Mouse (Mus musculus): Measurements from ENCODE around the gene Pdzd2.

Pdzd2 gene

GRCm38 (mm10) chr15:12490969-12491368 is 248.8 kb downstream of the Pdzd2 start:
- in situ Hi-C loops (cut with MboI, MseI), result no loop called here

GRCm38 (mm10) chr15:12490527-12490926 is 249.2 kb downstream of the Pdzd2 start:
- in situ Hi-C loops (cut with MboI, MseI), result no loop called here

GRCm38 (mm10) chr15:12488316-12488715 is 251.4 kb downstream of the Pdzd2 start:
- in situ Hi-C loops (cut with MboI, MseI), result no loop called here

GRCm38 (mm10) chr15:12481261-12481660 is 258.5 kb downstream of the Pdzd2 start:
- in situ Hi-C loops (cut with MboI, MseI), result no loop called here

- in situ Hi-C loops (cut with MboI, MseI), result no loop called here
These were observed 259.4 kb downstream of the Pdzd2 start for GRCm38 (mm10) chr15:12480369-12480768.

- in situ Hi-C loops (cut with MboI, MseI), result no loop called here
These were observed 260.4 kb downstream of the Pdzd2 start for GRCm38 (mm10) chr15:12479326-12479725.

- in situ Hi-C loops (cut with MboI, MseI), result no loop called here
These were observed 266.1 kb downstream of the Pdzd2 start for GRCm38 (mm10) chr15:12473596-12473995.

- in situ Hi-C loops (cut with MboI, MseI), result no loop called here
These were observed 267.1 kb downstream of the Pdzd2 start for GRCm38 (mm10) chr15:12472646-12473045.

GRCm38 (mm10) chr15:12470900-12471838 is 268.6 kb downstream of the Pdzd2 start:
- in situ Hi-C loops (cut with MboI, MseI), result no loop called here

GRCm38 (mm10) chr15:12468625-12469024 is 271.1 kb downstream of the Pdzd2 start:
- in situ Hi-C loops (cut with MboI, MseI), result no loop called here

GRCm38 (mm10) chr15:12465748-12466147 is 274.0 kb downstream of the Pdzd2 start:
- in situ Hi-C loops (cut with MboI, MseI), result no loop called here

- in situ Hi-C loops (cut with MboI, MseI), result no loop called here
These were observed 282.9 kb downstream of the Pdzd2 start for GRCm38 (mm10) chr15:12456808-12457207.

- in situ Hi-C loops (cut with MboI, MseI), result no loop called here
These were observed 286.4 kb downstream of the Pdzd2 start for GRCm38 (mm10) chr15:12453343-12453742.

- in situ Hi-C loops (cut with MboI, MseI), result no loop called here
These were observed 287.4 kb downstream of the Pdzd2 start for GRCm38 (mm10) chr15:12452141-12452995.

- in situ Hi-C loops (cut with MboI, MseI), result no loop called here
These were observed 288.3 kb downstream of the Pdzd2 start for GRCm38 (mm10) chr15:12451448-12451847.

GRCm38 (mm10) chr15:12450790-12451189 is 288.9 kb downstream of the Pdzd2 start:
- in situ Hi-C loops (cut with MboI, MseI), result no loop called here

- in situ Hi-C loops (cut with MboI, MseI), result no loop called here
These were observed 290.4 kb downstream of the Pdzd2 start for GRCm38 (mm10) chr15:12449321-12449720.

GRCm38 (mm10) chr15:12447021-12447434 is 292.7 kb downstream of the Pdzd2 start:
- in situ Hi-C loops (cut with MboI, MseI), result no loop called here

GRCm38 (mm10) chr15:12444551-12444950 is 295.2 kb downstream of the Pdzd2 start:
- in situ Hi-C loops (cut with MboI, MseI), result no loop called here

- in situ Hi-C loops (cut with MboI, MseI), result no loop called here
These were observed 300.4 kb downstream of the Pdzd2 start for GRCm38 (mm10) chr15:12439351-12439751.

GRCm38 (mm10) chr15:12438691-12439090 is 301.0 kb downstream of the Pdzd2 start:
- in situ Hi-C loops (cut with MboI, MseI), result no loop called here

- in situ Hi-C loops (cut with MboI, MseI), result no loop called here
These were observed 301.6 kb downstream of the Pdzd2 start for GRCm38 (mm10) chr15:12438081-12438480.

Data from T-helper 1 cell (primary cell).